Comparison of ENCODE assay signal across 19 mouse cellular contexts in the genomic region with DNA sequence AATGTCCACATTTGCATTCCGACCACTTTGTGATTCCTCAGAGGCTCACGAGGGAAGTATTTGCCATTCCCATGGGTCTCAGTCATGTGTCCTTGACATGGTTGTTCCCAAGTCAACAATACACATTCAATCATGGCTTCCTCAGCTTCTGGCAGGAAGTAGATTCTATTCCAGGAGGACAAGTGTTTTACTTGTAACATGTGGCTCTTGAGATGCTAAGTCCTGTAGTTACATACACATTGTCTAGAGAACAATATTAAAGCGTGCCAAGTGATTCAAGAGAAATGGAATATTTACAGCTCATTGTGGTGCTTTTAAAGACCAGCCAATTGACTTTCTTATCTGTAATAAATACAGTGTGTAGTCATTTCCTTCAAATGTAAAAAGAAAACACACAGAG.
"Had no signal": no experiment of that assay in that cellular context is flagged by ENCODE, and none has a peak within 500 bp of the region (broad histone marks: within the 10 kb centered on the region; RNA-seq: fewer than 3 reads in every experiment).

No protein-coding gene starts in this region.

- ATAC-seq: liver, postnatal 0 days; midbrain, embryonic 16.5 days had no signal

- H3K4me3 ChIP-seq: liver, embryonic 13.5 days; liver, embryonic 15.5 days; midbrain, embryonic 10.5 days; midbrain, embryonic 12.5 days; myocyte; neural tube, embryonic 13.5 days; neural tube, embryonic 15.5 days had no signal

- H3K27ac ChIP-seq: liver, embryonic 13.5 days; liver, embryonic 15.5 days; midbrain, embryonic 10.5 days; midbrain, embryonic 12.5 days; neural tube, embryonic 13.5 days; neural tube, embryonic 15.5 days had no signal

- H3K4me1 ChIP-seq: liver, embryonic 13.5 days; liver, embryonic 15.5 days; midbrain, embryonic 10.5 days; midbrain, embryonic 12.5 days; neural tube, embryonic 13.5 days; neural tube, embryonic 15.5 days had no signal

- H3K4me2 ChIP-seq: liver, embryonic 11.5 days; liver, embryonic 13.5 days; liver, embryonic 15.5 days; midbrain, embryonic 12.5 days; neural tube, embryonic 13.5 days; neural tube, embryonic 15.5 days had no signal

- DNase-seq: liver, embryonic 13.5 days; liver, postnatal 0 days; midbrain, embryonic 14.5 days; retina, postnatal 1 day; right cerebral cortex, adult 18-20 months; right cerebral cortex, postnatal 25 days; right cerebral cortex, postnatal 4 days; spleen, adult 18-20 months; thymus, adult 18-20 months; thymus, postnatal 14 days; thymus, postnatal 36 days had no signal

- H3K27me3 ChIP-seq: liver, embryonic 13.5 days; liver, embryonic 15.5 days; midbrain, embryonic 12.5 days; neural tube, embryonic 13.5 days; neural tube, embryonic 15.5 days had no signal

- H3K36me3 ChIP-seq: liver, embryonic 13.5 days; liver, embryonic 15.5 days; midbrain, embryonic 10.5 days; midbrain, embryonic 12.5 days; neural tube, embryonic 13.5 days; neural tube, embryonic 15.5 days had no signal

- H3K9me3 ChIP-seq: liver, embryonic 13.5 days; liver, embryonic 15.5 days; midbrain, embryonic 12.5 days; neural tube, embryonic 13.5 days; neural tube, embryonic 15.5 days had no signal

- H3K9ac ChIP-seq: liver, embryonic 13.5 days; liver, embryonic 15.5 days; liver, postnatal 0 days; midbrain, embryonic 12.5 days; neural tube, embryonic 13.5 days; neural tube, embryonic 15.5 days had no signal
